Mouse (Mus musculus): ENCODE measurements at regions not wholly inside any gene's neighbourhood (a gene's known extent, or its start where the extent isn't known, plus 50 kb on each side); places are given as distances from the start of the nearest gene placed in this dataset.

DNA sequence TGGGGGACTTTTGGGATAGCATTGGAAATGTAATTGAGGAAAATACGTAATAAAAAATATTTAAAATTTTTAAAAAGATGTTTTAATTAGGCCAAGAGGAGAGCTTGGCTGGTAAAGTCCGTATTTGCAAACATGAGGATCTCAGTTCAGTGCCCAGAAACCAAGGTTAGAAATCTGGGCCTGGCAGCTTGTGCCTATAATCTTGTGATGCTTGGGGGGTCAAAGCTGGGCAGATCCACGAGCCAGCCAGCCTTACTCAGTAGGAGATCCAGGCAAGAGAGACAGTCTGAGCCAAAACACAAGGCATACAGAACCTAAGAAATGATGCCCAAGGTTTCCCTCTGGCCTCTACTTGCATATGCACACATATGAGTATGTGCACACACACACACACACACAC lies 54.1 kb upstream of the Cxadr start:
- no peak for TF ChIP-seq POLR2A (IDR thresholded peaks at IDR 0.05; ENCODE audit: extremely low read depth, insufficient read depth, low read length)
- no peak for TF ChIP-seq CTCF (IDR thresholded peaks at IDR 0.05; ENCODE audit: low read depth, low read length)
- Histone ChIP-seq H3K4me3 (ENCODE audit: insufficient read depth, low read depth, low read length) (no peak overlapping the region), H3K79me2 (ENCODE audit: control insufficient read depth, insufficient read depth, low read length) (no peaks in the 10 kb centered on the region)

DNA sequence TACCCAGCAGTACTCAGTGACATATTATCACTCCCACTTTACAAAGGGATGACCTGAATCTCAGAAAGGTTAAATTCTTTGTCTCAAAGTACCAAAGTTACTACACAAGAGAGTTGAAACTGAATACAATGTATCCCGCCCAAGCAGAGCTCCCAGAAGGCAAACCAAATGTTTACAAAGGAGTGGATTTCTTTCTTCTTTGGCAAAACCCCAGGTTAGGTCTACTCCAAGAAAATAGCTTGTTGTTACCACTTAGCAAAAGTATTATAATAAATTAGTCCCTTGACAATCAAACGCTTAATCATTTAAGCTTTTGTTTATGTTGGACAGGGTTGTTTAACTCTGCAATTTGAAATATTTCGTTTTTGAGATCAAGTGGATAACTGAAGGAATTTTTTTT lies 58.6 kb upstream of the Cxadr start:
- Histone ChIP-seq H3K27ac (replicated peaks; ENCODE audit: insufficient read depth, low read depth, low read length) (no peak overlapping the region), H3K36me3 (ENCODE audit: control insufficient read depth, insufficient read depth, low read length) (no peaks in the 10 kb centered on the region), H3K4me3 (ENCODE audit: insufficient read depth, low read depth, low read length) (no peak overlapping the region), H3K9ac (ENCODE audit: low read depth, low read length) (no peak overlapping the region), H3K4me1 (ENCODE audit: control insufficient read depth, insufficient read depth, low read length) (peaks cover 2% of the 10 kb centered on the region; the same call in 1 of the 2 replicates), H3K27me3 (ENCODE audit: control insufficient read depth, insufficient read depth, low read length) (no peaks in the 10 kb centered on the region), H3K79me2 (ENCODE audit: control insufficient read depth, insufficient read depth, low read length) (no peaks in the 10 kb centered on the region)
- 88% methylated on average over 3 of the region's 3 CpGs for WGBS
- TF ChIP-seq CTCF (IDR thresholded peaks at IDR 0.05; ENCODE audit: low read depth, low read length): no peak
- TF ChIP-seq POLR2A (IDR thresholded peaks at IDR 0.05; ENCODE audit: extremely low read depth, insufficient read depth, low read length): no peak
- DNase-seq (ENCODE audit: extremely low read depth, low read depth, low spot score): no peak

More for the DNA sequence above, 54.1 kb upstream of the Cxadr start:
- DNase-seq (ENCODE audit: extremely low read depth, low read depth, low spot score): no peak
- Histone ChIP-seq H3K27me3 (ENCODE audit: control insufficient read depth, insufficient read depth, low read length) (no peaks in the 10 kb centered on the region), H3K4me1 (ENCODE audit: control insufficient read depth, insufficient read depth, low read length) (no peaks in the 10 kb centered on the region), H3K36me3 (ENCODE audit: control insufficient read depth, insufficient read depth, low read length) (no peaks in the 10 kb centered on the region), H3K27ac (replicated peaks; ENCODE audit: insufficient read depth, low read depth, low read length) (no peak overlapping the region), H3K9ac (ENCODE audit: low read depth, low read length) (no peak overlapping the region)
- WGBS: 79% methylated on average over 3 of the region's 3 CpGs

GRCm38 (mm10) chr16:78240152-78240551 lies 61.1 kb upstream of the Cxadr start:
- TF ChIP-seq POLR2A (IDR thresholded peaks at IDR 0.05; ENCODE audit: extremely low read depth, insufficient read depth, low read length): no peak
- TF ChIP-seq CTCF (IDR thresholded peaks at IDR 0.05; ENCODE audit: low read depth, low read length): no peak
- DNase-seq (ENCODE audit: extremely low read depth, low read depth, low spot score): no peak
- Histone ChIP-seq H3K9ac (ENCODE audit: low read depth, low read length) (no peak overlapping the region), H3K36me3 (ENCODE audit: control insufficient read depth, insufficient read depth, low read length) (no peaks in the 10 kb centered on the region), H3K27ac (replicated peaks; ENCODE audit: insufficient read depth, low read depth, low read length) (no peak overlapping the region), H3K79me2 (ENCODE audit: control insufficient read depth, insufficient read depth, low read length) (no peaks in the 10 kb centered on the region), H3K4me1 (ENCODE audit: control insufficient read depth, insufficient read depth, low read length) (peaks cover 7% of the 10 kb centered on the region), H3K4me3 (ENCODE audit: insufficient read depth, low read depth, low read length) (no peak overlapping the region), H3K27me3 (ENCODE audit: control insufficient read depth, insufficient read depth, low read length) (no peaks in the 10 kb centered on the region)
- WGBS: 91% methylated on average over 4 of the region's 4 CpGs

GRCm38 (mm10) chr16:78238052-78238701 lies 63.1 kb upstream of the Cxadr start:
- H3K4me1 ChIP-seq (ENCODE audit: control insufficient read depth, insufficient read depth, low read length): peaks cover 7% of the 10 kb centered on the region
- 15% methylated on average over 18 of the region's 18 CpGs for WGBS
- no peak overlapping the region for H3K27ac ChIP-seq (replicated peaks; ENCODE audit: insufficient read depth, low read depth, low read length)
- TF ChIP-seq POLR2A (IDR thresholded peaks at IDR 0.05; ENCODE audit: extremely low read depth, insufficient read depth, low read length) (no peak), CTCF (IDR thresholded peaks at IDR 0.05; ENCODE audit: low read depth, low read length) (no peak)
- H3K27me3 ChIP-seq (ENCODE audit: control insufficient read depth, insufficient read depth, low read length): no peaks in the 10 kb centered on the region
- no peaks in the 10 kb centered on the region for H3K36me3 ChIP-seq (ENCODE audit: control insufficient read depth, insufficient read depth, low read length)
- H3K79me2 ChIP-seq (ENCODE audit: control insufficient read depth, insufficient read depth, low read length): no peaks in the 10 kb centered on the region
- DNase-seq (ENCODE audit: extremely low read depth, low read depth, low spot score): no peak
- H3K4me3 ChIP-seq (ENCODE audit: insufficient read depth, low read depth, low read length): no peak overlapping the region
- H3K9ac ChIP-seq (ENCODE audit: low read depth, low read length): peak overlapping the region; percentile 47; the same call in 1 of the 2 replicates

- no peak for TF ChIP-seq POLR2A (IDR thresholded peaks at IDR 0.05; ENCODE audit: extremely low read depth, insufficient read depth, low read length)
- no peak for TF ChIP-seq CTCF (IDR thresholded peaks at IDR 0.05; ENCODE audit: low read depth, low read length)
- no peaks in the 10 kb centered on the region for H3K27me3 ChIP-seq (ENCODE audit: control insufficient read depth, insufficient read depth, low read length)
- peak overlapping the region; percentile 19 for H3K9ac ChIP-seq (ENCODE audit: low read depth, low read length)
- H3K27ac ChIP-seq (replicated peaks; ENCODE audit: insufficient read depth, low read depth, low read length): no peak overlapping the region
- no peaks in the 10 kb centered on the region for H3K79me2 ChIP-seq (ENCODE audit: control insufficient read depth, insufficient read depth, low read length)
- 2% methylated on average over 14 of the region's 15 CpGs for WGBS
- DNase-seq (ENCODE audit: extremely low read depth, low read depth, low spot score): no peak
- no peaks in the 10 kb centered on the region for H3K36me3 ChIP-seq (ENCODE audit: control insufficient read depth, insufficient read depth, low read length)
- H3K4me1 ChIP-seq (ENCODE audit: control insufficient read depth, insufficient read depth, low read length): peaks cover 7% of the 10 kb centered on the region
- H3K4me3 ChIP-seq (ENCODE audit: insufficient read depth, low read depth, low read length): peak overlapping the region; percentile 44
These were observed 63.6 kb upstream of the Cxadr start for GRCm38 (mm10) chr16:78237641-78238051.
